10 mouse cellular contexts compared by ENCODE assay signal in the genomic region with DNA sequence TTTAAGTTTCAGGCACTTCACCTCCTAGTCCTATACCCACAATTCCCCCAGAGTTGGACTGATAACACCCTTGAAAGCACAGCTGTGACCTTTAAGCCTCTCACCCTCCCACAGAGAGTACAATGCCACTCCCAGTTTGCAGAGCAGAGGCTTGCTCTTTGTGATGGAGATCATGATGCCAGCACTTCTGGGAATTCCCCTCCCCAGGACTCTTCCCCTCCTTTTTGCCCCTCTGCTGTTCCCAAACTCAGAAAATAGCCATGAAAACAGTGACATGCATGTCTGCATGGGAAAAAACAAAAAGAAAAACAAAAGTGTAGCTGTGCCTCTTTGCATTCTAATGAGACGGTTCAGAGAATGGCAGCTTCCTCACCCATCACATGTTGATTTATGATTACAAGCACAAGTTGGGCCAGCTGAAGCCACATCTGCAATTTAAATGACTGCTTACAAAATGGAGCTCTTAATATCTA.
DNase-seq lines count a peak whose midpoint lies in the region; ATAC-seq and TF ChIP-seq lines count a peak whose summit lies in the region.
"Had no signal": no experiment of that assay in that cellular context is flagged by ENCODE, and none has a peak within 500 bp of the region (broad histone marks: within the 10 kb centered on the region; RNA-seq: fewer than 3 reads in every experiment).

No protein-coding gene starts in this region.

- intact Hi-C loops in heart, postnatal 36 days (cut with DNase I): no loop called here
- intact Hi-C loops in heart, postnatal 14 days (cut with DNase I): no loop called here

- no peak for TF ChIP-seq POLR2A in cerebellum, adult 2 months (IDR thresholded peaks at IDR 0.05; ENCODE audit: borderline replicate concordance, insufficient read depth, low read length)

- peaks cover 19% of the 10 kb centered on the region for H3K4me1 ChIP-seq in midbrain, embryonic 10.5 days
- H3K4me1 ChIP-seq in midbrain, postnatal 0 days (ENCODE audit: insufficient read depth, low read length): no peaks in the 10 kb centered on the region
- peaks cover 11% of the 10 kb centered on the region for H3K4me1 ChIP-seq in forebrain, embryonic 10.5 days
- H3K4me1 ChIP-seq in midbrain, embryonic 11.5 days (ENCODE audit: control insufficient read depth, insufficient read depth, low read length): peaks cover 13% of the 10 kb centered on the region
- no peaks in the 10 kb centered on the region for H3K4me1 ChIP-seq in cerebellum, adult 2 months (ENCODE audit: control insufficient read depth, insufficient read depth, low read length)

- no peak overlapping the region for H3K4me2 ChIP-seq in midbrain, postnatal 0 days (ENCODE audit: low read depth, low read length, poor library complexity, severe bottlenecking)
- no peak overlapping the region for H3K4me2 ChIP-seq in midbrain, embryonic 11.5 days

- no peaks in the 10 kb centered on the region for H3K9me3 ChIP-seq in midbrain, embryonic 10.5 days (replicated peaks)
- H3K9me3 ChIP-seq in midbrain, postnatal 0 days (ENCODE audit: low read length): no peaks in the 10 kb centered on the region
- no peaks in the 10 kb centered on the region for H3K9me3 ChIP-seq in forebrain, embryonic 10.5 days
- no peaks in the 10 kb centered on the region for H3K9me3 ChIP-seq in midbrain, embryonic 11.5 days (ENCODE audit: control insufficient read depth, low read length)

- no peak for ATAC-seq in midbrain, postnatal 0 days (ENCODE audit: low FRiP score)
- peak; percentile 97 for ATAC-seq in midbrain, embryonic 11.5 days (ENCODE audit: low FRiP score)
- ATAC-seq: activated CD4-positive, CD25-positive, alpha-beta regulatory T cell, adult 4 months; liver, postnatal 0 days had no signal

- no peak for TF ChIP-seq CTCF in midbrain, postnatal 0 days (IDR thresholded peaks at IDR 0.05)
- no peak for TF ChIP-seq CTCF in cerebellum, adult 2 months (IDR thresholded peaks at IDR 0.05; ENCODE audit: borderline replicate concordance, insufficient read depth, low read depth, low read length)

- no peak overlapping the region for H3K4me3 ChIP-seq in midbrain, embryonic 10.5 days
- H3K4me3 ChIP-seq in midbrain, postnatal 0 days (ENCODE audit: low read depth, low read length): no peak overlapping the region
- no peak overlapping the region for H3K4me3 ChIP-seq in forebrain, embryonic 10.5 days
- no peak overlapping the region for H3K4me3 ChIP-seq in midbrain, embryonic 11.5 days (ENCODE audit: low read depth, low read length)
- no peak overlapping the region for H3K4me3 ChIP-seq in cerebellum, adult 2 months (replicated peaks; ENCODE audit: insufficient read depth, low read depth, low read length)

- no peak overlapping the region for H3K9ac ChIP-seq in midbrain, postnatal 0 days (replicated peaks; ENCODE audit: low read length, poor library complexity, severe bottlenecking)
- no peak overlapping the region for H3K9ac ChIP-seq in midbrain, embryonic 11.5 days (ENCODE audit: low read length)
- H3K9ac ChIP-seq: liver, postnatal 0 days had no signal

- no peaks in the 10 kb centered on the region for H3K36me3 ChIP-seq in midbrain, embryonic 10.5 days
- no peaks in the 10 kb centered on the region for H3K36me3 ChIP-seq in midbrain, postnatal 0 days (ENCODE audit: insufficient read depth, low read length)
- no peaks in the 10 kb centered on the region for H3K36me3 ChIP-seq in forebrain, embryonic 10.5 days (replicated peaks)
- H3K36me3 ChIP-seq in midbrain, embryonic 11.5 days (ENCODE audit: control insufficient read depth, insufficient read depth, low read length): no peaks in the 10 kb centered on the region

- peak overlapping the region; percentile 71 for H3K27ac ChIP-seq in midbrain, embryonic 10.5 days (replicated peaks)
- no peak overlapping the region for H3K27ac ChIP-seq in midbrain, postnatal 0 days (ENCODE audit: low read depth, low read length)
- H3K27ac ChIP-seq in forebrain, embryonic 10.5 days: 0 out of 2 replicates have a peak overlapping the region, but pooled peaks have one; percentile 11
- peak overlapping the region; percentile 41; the same call in 1 of the 2 replicates for H3K27ac ChIP-seq in midbrain, embryonic 11.5 days (ENCODE audit: low read depth, low read length)
- no peak overlapping the region for H3K27ac ChIP-seq in cerebellum, adult 2 months (ENCODE audit: insufficient read depth, low read length)

- 42% methylated on average over 1 of the region's 1 CpGs for WGBS in midbrain, embryonic 10.5 days
- 28% methylated on average over 1 of the region's 1 CpGs for WGBS in midbrain, postnatal 0 days
- WGBS in forebrain, embryonic 10.5 days: 72% methylated on average over 1 of the region's 1 CpGs
- 23% methylated on average over 1 of the region's 1 CpGs for WGBS in midbrain, embryonic 11.5 days
- 64% methylated on average over 1 of the region's 1 CpGs for WGBS in cerebellum, adult 2 months

- H3K27me3 ChIP-seq in midbrain, embryonic 10.5 days (ENCODE audit: low read depth, poor library complexity, severe bottlenecking): no peaks in the 10 kb centered on the region
- H3K27me3 ChIP-seq in midbrain, postnatal 0 days (ENCODE audit: insufficient read depth, low read length): no peaks in the 10 kb centered on the region
- no peaks in the 10 kb centered on the region for H3K27me3 ChIP-seq in forebrain, embryonic 10.5 days (ENCODE audit: poor library complexity, severe bottlenecking)
- H3K27me3 ChIP-seq in midbrain, embryonic 11.5 days (ENCODE audit: control insufficient read depth, insufficient read depth, low read length): no peaks in the 10 kb centered on the region
- no peaks in the 10 kb centered on the region for H3K27me3 ChIP-seq in cerebellum, adult 2 months (ENCODE audit: control insufficient read depth, insufficient read depth, low read length)

- DNase-seq in midbrain, embryonic 10.5 days (ENCODE audit: low spot score): peak; percentile 57
- no peak for DNase-seq in midbrain, postnatal 0 days (ENCODE audit: low spot score)
- DNase-seq in forebrain, embryonic 10.5 days (ENCODE audit: extremely low spot score, low spot score): no peak
- DNase-seq in midbrain, embryonic 11.5 days (ENCODE audit: low spot score, missing footprints): peak; percentile 90
- no peak for DNase-seq in urinary bladder, postnatal 4 days (ENCODE audit: low spot score in 2 of 2)
- DNase-seq in heart, postnatal 36 days: no peak
- no peak for DNase-seq in cerebellum, adult 2 months
- no peak for DNase-seq in heart, postnatal 14 days
- DNase-seq: liver, postnatal 0 days had no signal

Comparison
In these comparisons a context has a peak if more than half of its experiments do, and no peak if none do; other contexts are left out.
1. DNase-seq: peak in midbrain, embryonic 10.5 days (single experiment) and midbrain, embryonic 11.5 days (single experiment); none in midbrain, postnatal 0 days (single experiment), forebrain, embryonic 10.5 days (single experiment), urinary bladder, postnatal 4 days (0 of 2), heart, postnatal 36 days (0 of 2), cerebellum, adult 2 months (0 of 2) and heart, postnatal 14 days (0 of 2).
2. H3K27ac ChIP-seq: peak in midbrain, embryonic 10.5 days (single experiment), forebrain, embryonic 10.5 days (single experiment) and midbrain, embryonic 11.5 days (single experiment); none in midbrain, postnatal 0 days (single experiment) and cerebellum, adult 2 months (single experiment).